Mouse (Mus musculus) neural tube, embryonic 14.5 days (tissue): ENCODE measurements around the gene Fbxw9. TPM values are rescaled to one million over a fixed set of nuclear protein-coding genes. Genes with fewer than 3 reads are reported as not detected.

Source experiments
- ATAC-seq: fragments of 200-750 bp; cut with Nextera tagmentation; 2 replicates; pipeline ENCODE4 v1.8.0; 2017; ENCODE audit warnings: low read depth, mild to moderate bottlenecking, moderate TSS enrichment, moderate library complexity
- H3K27ac ChIP-seq: fragments of 300-500 bp; sonication (generic); 2 replicates; pipeline ENCODE4 v1.5.1; 2014; ENCODE audit warnings: low read depth, mild to moderate bottlenecking, control low read depth, low read length, moderate library complexity, mixed read lengths
- H3K27me3 ChIP-seq: fragments of 300-500 bp; sonication (generic); 2 replicates; pipeline ENCODE4 v1.6.1; 2014; ENCODE audit warnings: low read length; ENCODE audit not compliant: control insufficient read depth, insufficient read depth
- H3K36me3 ChIP-seq: fragments of 300-500 bp; sonication (generic); 2 replicates; pipeline ENCODE4 v1.6.1; 2014; ENCODE audit warnings: low read length, mixed read lengths; ENCODE audit not compliant: control insufficient read depth, insufficient read depth
- H3K4me1 ChIP-seq: fragments of 300-500 bp; sonication (generic); 2 replicates; pipeline ENCODE4 v1.6.1; 2014; ENCODE audit warnings: low read length; ENCODE audit not compliant: control insufficient read depth, insufficient read depth
- H3K4me2 ChIP-seq: fragments of 300-500 bp; sonication (generic); 2 replicates; pipeline ENCODE4 v1.6.1; 2014; ENCODE audit warnings: mild to moderate bottlenecking, low read depth, low read length, control low read depth
- H3K4me3 ChIP-seq: fragments of 300-500 bp; sonication (generic); 2 replicates; pipeline ENCODE4 v1.5.1; 2014; ENCODE audit warnings: low read depth, low read length, control low read depth, mixed read lengths
- H3K9ac ChIP-seq: fragments of 300-500 bp; sonication (generic); replicated peaks from 2 replicates; pipeline ENCODE4 v1.6.1; 2014; ENCODE audit warnings: low read depth, mild to moderate bottlenecking, control low read depth, low read length, mixed read lengths
- H3K9me3 ChIP-seq: fragments of 300-500 bp; sonication (generic); 2 replicates; pipeline ENCODE4 v1.6.1; 2016; ENCODE audit warnings: low read length; ENCODE audit not compliant: control insufficient read depth
- WGBS: fragments of 180-500 bp; shearing (Covaris S2); extraction: QIAGEN DNeasy Blood & Tissue Kit; methylation state at CpG from one replicate; pipeline ENCODE4 v1.1.7; 2014; 5-methylcytosine and 5-hydroxymethylcytosine counted together
- microRNA-seq: library from miRNA; unstranded; fragments of <30 nt; microRNA quantifications from one replicate; pipeline ENCODE4, GENCODE M21; 2016
- polyA plus RNA-seq: library from polyadenylated mRNA; unstranded; fragments of >200 nt; fragmentation: Nextera tagmentation; extraction: Ambion mirVana; gene quantifications from 2 replicates; pipeline ENCODE4 v1.2.1, GENCODE M21; 2014

Fbxw9 gene
- polyA plus RNA-seq, 1 experiment from 2014 or later: 66.3 TPM

DNA sequence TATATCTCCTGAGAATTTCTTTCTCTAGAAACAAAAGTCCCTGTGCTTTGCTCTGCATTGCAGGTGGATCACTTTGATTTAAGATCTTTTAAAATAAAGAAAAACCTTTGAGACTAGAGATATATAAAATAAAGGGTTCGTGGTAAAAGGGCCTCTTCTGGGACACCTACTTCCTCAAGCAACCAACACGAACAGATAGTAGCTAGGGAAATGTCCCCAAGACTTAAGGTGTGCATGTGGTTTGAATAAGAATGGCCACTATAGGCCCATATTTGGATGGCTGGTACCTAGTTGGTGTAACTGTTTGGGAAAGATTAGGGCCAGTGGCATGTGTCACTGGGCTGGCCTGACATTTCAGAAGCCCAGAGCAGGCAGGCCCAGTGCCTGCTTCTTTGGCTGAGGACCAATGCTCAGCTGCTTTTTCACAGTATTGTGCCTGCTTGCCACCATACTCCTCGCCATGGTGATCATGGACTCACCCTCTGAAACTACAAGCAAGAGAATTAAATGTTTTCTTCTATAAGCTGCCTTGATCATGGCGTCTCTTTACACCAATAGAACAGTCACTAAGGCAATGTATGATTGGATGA, 40.3 kb downstream of the Fbxw9 start:
- Histone ChIP-seq H3K4me1 (no peaks in the 10 kb centered on the region), H3K27ac (no peak overlapping the region), H3K9ac (no peak overlapping the region), H3K36me3 (0 out of 2 replicates have a peak, but pooled peaks cover 5% of the 10 kb centered on the region), H3K4me3 (no peak overlapping the region), H3K9me3 (no peaks in the 10 kb centered on the region), H3K4me2 (no peak overlapping the region), H3K27me3 (no peaks in the 10 kb centered on the region)
- 83% methylated on average over 4 of the region's 4 CpGs for WGBS
- ATAC-seq: no peak

DNA sequence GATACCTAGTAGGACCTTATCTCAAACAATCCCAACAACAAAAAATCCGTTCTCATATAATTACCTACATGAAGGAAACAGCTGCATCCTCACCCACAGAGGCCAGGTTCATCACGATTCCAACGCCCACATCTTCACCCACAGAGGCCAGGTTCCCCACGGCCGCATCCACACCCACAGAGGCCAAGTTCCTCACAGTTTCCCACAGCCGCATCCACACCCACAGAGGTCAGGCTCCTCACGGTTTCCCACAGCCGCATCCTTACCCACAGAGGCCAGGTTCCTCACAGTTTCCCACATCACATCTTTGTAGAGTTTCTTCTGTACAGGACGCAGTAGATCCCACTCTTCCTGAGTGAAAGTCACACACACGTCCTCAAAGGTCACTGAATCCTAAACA, 53.4 kb downstream of the Fbxw9 start:
- peaks cover 19% of the 10 kb centered on the region; the same call in 1 of the 2 replicates for H3K36me3 ChIP-seq
- H3K9ac ChIP-seq: no peak overlapping the region
- WGBS: 93% methylated on average over 10 of the region's 10 CpGs
- H3K27ac ChIP-seq: no peak overlapping the region
- no peaks in the 10 kb centered on the region for H3K4me1 ChIP-seq
- no peak overlapping the region for H3K4me3 ChIP-seq
- no peak for ATAC-seq
- H3K27me3 ChIP-seq: no peaks in the 10 kb centered on the region
- H3K9me3 ChIP-seq: no peaks in the 10 kb centered on the region
- no peak overlapping the region for H3K4me2 ChIP-seq

DNA sequence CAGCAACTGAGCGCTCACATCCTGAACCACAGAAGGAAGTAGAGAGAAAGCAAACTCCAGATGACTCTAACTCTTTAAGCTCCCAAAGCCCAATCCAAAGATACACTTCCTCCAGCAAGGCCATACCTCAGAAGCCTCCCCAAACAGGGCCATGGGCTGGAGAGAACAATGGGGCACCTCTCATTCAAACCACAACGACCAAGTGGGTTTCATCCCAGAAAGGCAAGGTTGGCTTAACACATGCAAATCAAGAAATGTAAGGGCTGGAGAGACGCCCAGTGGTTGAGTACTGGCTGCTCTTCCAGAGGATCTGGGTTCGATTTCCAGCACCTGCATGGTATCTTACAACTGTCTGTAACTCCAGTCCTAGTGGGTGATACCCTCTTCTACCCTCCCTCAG, 55.6 kb downstream of the Fbxw9 start:
- Histone ChIP-seq H3K27ac (no peak overlapping the region), H3K4me2 (no peak overlapping the region), H3K36me3 (peaks cover 8% of the 10 kb centered on the region; the same call in 1 of the 2 replicates), H3K27me3 (no peaks in the 10 kb centered on the region), H3K4me1 (no peaks in the 10 kb centered on the region), H3K9me3 (no peaks in the 10 kb centered on the region), H3K4me3 (no peak overlapping the region), H3K9ac (no peak overlapping the region)
- whole genome bisulfite sequencing: 78% methylated on average over 4 of the region's 4 CpGs
- ATAC-seq: no peak

Small RNAs within 50 kb of the gene (microRNA-seq; reads per million reads assigned to microRNA genes)
- gene Gm23388 (not detected), gene Mir7070 (1.7 reads per million)

Other genes with a start within 250 kb of the Fbxw9 start
- gene Dand5, start 237.2 kb upstream of the Fbxw9 start, polyA plus RNA-seq: 12.3 and 16.9 TPM in 2 replicates
- 33.1 and 39.8 TPM in 2 replicates for gene Gadd45gip1, start 228.5 kb upstream of the Fbxw9 start, polyA plus RNA-seq
- gene Rad23a, start 219.4 kb upstream of the Fbxw9 start, polyA plus RNA-seq: 69.4 and 78.1 TPM in 2 replicates
- 615 and 623 TPM in 2 replicates for gene Calr, start 213.1 kb upstream of the Fbxw9 start, polyA plus RNA-seq
- gene Farsa, start 203.1 kb upstream of the Fbxw9 start, polyA plus RNA-seq: 90.9 and 98.2 TPM in 2 replicates
- 14.2 and 24.5 TPM in 2 replicates for gene Syce2, start 187.9 kb upstream of the Fbxw9 start, polyA plus RNA-seq
- gene Gcdh, start 166.1 kb upstream of the Fbxw9 start, polyA plus RNA-seq: 33.5 and 34.2 TPM in 2 replicates
- gene Klf1, start 158.1 kb upstream of the Fbxw9 start, polyA plus RNA-seq: 0.44 and 0.80 TPM in 2 replicates
- 5.0 and 5.3 TPM in 2 replicates for gene Dnase2a, start 151.5 kb upstream of the Fbxw9 start, polyA plus RNA-seq
- 75.6 and 79.8 TPM in 2 replicates for gene Mast1, start 122.7 kb upstream of the Fbxw9 start, polyA plus RNA-seq
- gene Rtbdn, start 113.1 kb upstream of the Fbxw9 start, polyA plus RNA-seq: 1.3 and 3.5 TPM in 2 replicates
- not detected in 2 replicates for gene Gm49661, start 90.6 kb upstream of the Fbxw9 start, polyA plus RNA-seq
- 1,214 and 1,252 TPM in 2 replicates for gene Prdx2, start 90.5 kb upstream of the Fbxw9 start, polyA plus RNA-seq
- 45.7 and 48.0 TPM in 2 replicates for gene Rnaseh2a, start 90.3 kb upstream of the Fbxw9 start, polyA plus RNA-seq
- gene Junb, start 81.3 kb upstream of the Fbxw9 start, polyA plus RNA-seq: 5.4 and 8.4 TPM in 2 replicates
- gene Hook2, start 69.5 kb upstream of the Fbxw9 start, polyA plus RNA-seq: 25.5 and 31.2 TPM in 2 replicates
- 0.12 TPM in 1 of 2 replicates, not detected in the other for gene Best2, start 45.5 kb upstream of the Fbxw9 start, polyA plus RNA-seq
- 119 and 128 TPM in 2 replicates for gene Asna1, start 34.8 kb upstream of the Fbxw9 start, polyA plus RNA-seq
- 153 and 161 TPM in 2 replicates for gene Trir, start 33.2 kb upstream of the Fbxw9 start, polyA plus RNA-seq
- gene Tnpo2, start 23.1 kb upstream of the Fbxw9 start, polyA plus RNA-seq: 30.8 and 45.8 TPM in 2 replicates
- 1.4 TPM in 1 of 2 replicates, not detected in the other for gene Gm5741, start 7.9 kb downstream of the Fbxw9 start, polyA plus RNA-seq
- gene Dhps, start 11.7 kb downstream of the Fbxw9 start, polyA plus RNA-seq: 115 and 123 TPM in 2 replicates
- 120 and 134 TPM in 2 replicates for gene Wdr83os, start 20.7 kb downstream of the Fbxw9 start, polyA plus RNA-seq
- gene Wdr83, start 21.3 kb downstream of the Fbxw9 start, polyA plus RNA-seq: 47.2 and 47.9 TPM in 2 replicates
- gene Man2b1, start 23.2 kb downstream of the Fbxw9 start, polyA plus RNA-seq: 15.4 and 20.9 TPM in 2 replicates
- 2.9 and 3.5 TPM in 2 replicates for gene Zfp791, start 63.0 kb downstream of the Fbxw9 start, polyA plus RNA-seq
- gene Cks1brt, start 91.9 kb downstream of the Fbxw9 start, polyA plus RNA-seq: not detected in 2 replicates
- not detected in 2 replicates for gene Olfr371, start 165.9 kb downstream of the Fbxw9 start, polyA plus RNA-seq
- gene Orc6, start 239.6 kb downstream of the Fbxw9 start, polyA plus RNA-seq: 76.4 and 78.8 TPM in 2 replicates
- gene Vps35, start 239.7 kb downstream of the Fbxw9 start, polyA plus RNA-seq: 183 and 196 TPM in 2 replicates